Mouse (Mus musculus): ENCODE measurements at regions not wholly inside any gene's neighbourhood (a gene's known extent, or its start where the extent isn't known, plus 50 kb on each side); places are given as distances from the start of the nearest gene placed in this dataset.

DNA sequence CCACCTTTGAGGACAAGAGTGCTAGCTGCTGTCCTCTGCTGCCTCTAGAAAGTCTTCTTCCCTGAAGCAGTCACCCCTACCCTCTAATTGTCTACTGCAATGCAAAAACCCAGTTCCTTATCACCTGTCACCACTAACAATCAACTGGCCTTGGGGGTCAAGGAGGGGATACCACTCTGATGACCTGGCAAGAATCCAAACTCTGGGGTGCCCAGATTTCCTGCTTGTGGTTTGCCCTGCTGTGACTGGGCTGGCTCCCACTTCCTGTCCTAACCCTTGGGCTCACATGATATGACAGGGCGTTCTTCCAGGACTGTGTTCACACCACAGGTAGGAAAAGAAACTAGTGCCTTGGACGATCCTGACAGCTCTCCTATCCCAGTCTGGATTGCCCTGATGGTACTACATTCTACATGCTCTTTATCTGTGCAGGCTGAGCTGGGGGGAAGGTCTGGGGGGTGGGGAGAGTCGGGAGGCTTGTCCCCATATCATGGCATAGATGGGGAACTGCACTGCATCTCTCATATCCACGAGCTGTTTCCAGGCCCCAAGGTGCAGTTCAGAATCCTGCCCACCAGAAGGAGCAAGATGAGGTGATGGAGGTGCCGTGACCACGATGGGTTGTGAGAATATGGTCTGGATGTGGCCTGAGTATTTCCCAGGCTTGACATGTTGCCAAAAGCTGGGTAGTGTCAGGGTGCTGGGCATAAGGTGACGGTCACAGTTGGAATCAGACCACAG lies 81.0 kb downstream of the Maf start:
- H3K27me3 ChIP-seq (replicated peaks): no peaks in the 10 kb centered on the region
- H3K36me3 ChIP-seq: no peaks in the 10 kb centered on the region
- WGBS: 79% methylated on average over 7 of the region's 7 CpGs
- no peak for ATAC-seq (ENCODE audit: insufficient read depth, low FRiP score, low read depth)
- no peaks in the 10 kb centered on the region for H3K4me1 ChIP-seq
- no peak overlapping the region for H3K4me2 ChIP-seq
- no peak overlapping the region for H3K4me3 ChIP-seq (replicated peaks)
- H3K9ac ChIP-seq: no peak overlapping the region
- no peak overlapping the region for H3K27ac ChIP-seq
- H3K9me3 ChIP-seq: no peaks in the 10 kb centered on the region

DNA sequence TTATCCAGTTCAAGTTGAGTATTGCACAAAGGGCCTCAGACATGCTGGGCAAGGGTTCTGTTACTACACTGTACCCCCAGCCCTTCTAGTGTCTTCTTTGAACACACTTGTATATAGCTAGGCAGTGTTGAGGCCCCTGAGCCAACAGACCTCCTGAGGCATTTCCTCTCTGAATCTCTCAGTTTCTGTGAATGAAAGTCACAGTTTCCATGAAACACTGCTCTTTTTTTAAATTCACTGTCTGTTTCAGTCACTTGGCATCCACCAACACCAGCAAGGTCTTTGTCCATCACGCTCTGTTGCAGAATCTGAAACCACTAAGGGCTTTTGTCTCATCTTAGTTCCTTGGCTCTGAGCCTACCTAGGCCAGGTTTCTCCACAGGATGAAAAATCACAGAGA lies 82.5 kb downstream of the Maf start:
- H3K27ac ChIP-seq: no peak overlapping the region
- 85% methylated on average over 1 of the region's 1 CpGs for WGBS
- no peaks in the 10 kb centered on the region for H3K36me3 ChIP-seq
- H3K9me3 ChIP-seq: no peaks in the 10 kb centered on the region
- no peak for ATAC-seq (ENCODE audit: insufficient read depth, low FRiP score, low read depth)
- H3K27me3 ChIP-seq (replicated peaks): no peaks in the 10 kb centered on the region
- no peak overlapping the region for H3K4me2 ChIP-seq
- H3K4me3 ChIP-seq (replicated peaks): no peak overlapping the region
- H3K4me1 ChIP-seq: no peaks in the 10 kb centered on the region
- no peak overlapping the region for H3K9ac ChIP-seq

DNA sequence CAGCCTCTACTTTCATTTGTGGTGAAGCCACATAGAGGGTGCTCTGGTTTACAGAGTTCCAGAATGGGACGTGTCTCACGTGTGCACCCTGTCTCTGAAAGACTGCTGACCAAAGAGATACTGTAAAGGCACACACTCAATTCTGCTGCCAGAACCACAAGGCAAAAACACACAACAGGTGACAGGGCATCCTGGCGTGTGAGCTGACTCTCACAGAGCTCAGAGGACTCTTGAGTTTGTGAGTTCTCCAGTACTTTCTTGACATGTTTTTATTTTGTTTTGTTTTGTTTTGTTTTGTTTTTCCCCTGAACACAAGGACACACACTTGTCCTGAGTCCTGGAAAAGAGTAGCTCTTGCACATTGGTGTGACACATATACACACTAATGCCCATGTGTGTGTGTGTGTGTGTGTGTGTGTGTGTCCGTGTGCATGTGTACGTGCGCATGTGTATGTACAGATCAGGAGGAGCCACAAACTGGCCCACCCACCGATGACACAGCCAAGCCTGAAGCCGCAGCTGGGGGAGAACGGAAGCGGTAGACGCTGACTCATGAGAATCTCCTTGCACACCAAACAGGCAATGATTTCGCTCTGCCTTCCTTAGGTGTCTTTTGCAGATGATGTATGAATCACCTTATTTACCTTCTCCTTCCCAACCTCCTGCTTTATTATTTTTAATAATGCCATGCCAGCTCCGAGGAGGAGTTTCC lies 89.4 kb downstream of the Maf start:
- WGBS: 64% methylated on average over 13 of the region's 13 CpGs
- H3K27ac ChIP-seq: no peak overlapping the region

DNA sequence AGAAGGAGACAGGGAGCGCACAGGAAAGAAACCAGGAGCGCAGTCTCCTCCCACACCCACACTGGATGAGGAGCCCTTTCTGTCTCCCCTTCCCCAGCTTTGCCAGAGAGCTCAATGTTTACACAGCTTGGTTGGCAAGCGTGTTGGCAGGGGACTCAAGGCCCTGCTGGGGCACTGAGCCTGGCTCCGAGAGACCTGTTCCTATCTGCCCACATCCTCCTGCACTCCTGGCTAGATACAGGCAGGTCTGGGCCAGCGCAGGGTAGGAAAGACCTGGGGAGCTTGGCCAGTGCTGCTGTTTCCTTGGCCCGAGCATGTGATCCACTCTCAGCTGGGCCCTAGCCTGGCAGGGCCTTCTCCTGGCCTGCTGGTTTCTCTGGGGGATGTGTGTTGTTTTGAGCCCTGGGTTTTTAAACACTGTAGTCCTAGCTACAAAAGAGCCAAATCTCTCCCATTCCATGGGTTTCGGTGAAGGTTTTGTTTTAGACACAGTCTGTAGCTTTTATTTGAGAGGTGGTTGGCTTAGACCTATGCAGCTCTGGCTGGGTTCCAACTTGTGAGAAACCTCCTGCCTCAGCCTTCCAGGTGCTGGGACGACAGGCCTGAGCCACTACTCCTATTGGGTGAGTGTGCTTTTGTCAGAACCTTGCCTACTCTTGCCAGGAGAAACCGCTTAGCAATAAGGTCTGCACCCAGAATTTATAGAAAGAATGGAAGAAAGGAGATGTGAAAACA lies 90.6 kb downstream of the Maf start:
- Histone ChIP-seq H3K36me3 (no peaks in the 10 kb centered on the region), H3K4me3 (replicated peaks) (no peak overlapping the region), H3K9me3 (no peaks in the 10 kb centered on the region), H3K4me1 (no peaks in the 10 kb centered on the region), H3K4me2 (no peak overlapping the region), H3K27me3 (replicated peaks) (no peaks in the 10 kb centered on the region), H3K9ac (no peak overlapping the region), H3K27ac (no peak overlapping the region)
- 78% methylated on average over 9 of the region's 9 CpGs for whole genome bisulfite sequencing
- ATAC-seq (ENCODE audit: insufficient read depth, low FRiP score, low read depth): no peak

More for the DNA sequence above, 89.4 kb downstream of the Maf start:
- ATAC-seq (ENCODE audit: insufficient read depth, low FRiP score, low read depth): 0 out of 2 replicates have a peak, but pooled peaks have one; percentile 18
- H3K9ac ChIP-seq: no peak overlapping the region
- H3K4me1 ChIP-seq: no peaks in the 10 kb centered on the region
- no peaks in the 10 kb centered on the region for H3K27me3 ChIP-seq (replicated peaks)
- H3K4me2 ChIP-seq: no peak overlapping the region
- H3K9me3 ChIP-seq: no peaks in the 10 kb centered on the region
- H3K4me3 ChIP-seq (replicated peaks): no peak overlapping the region
- H3K36me3 ChIP-seq: no peaks in the 10 kb centered on the region

DNA sequence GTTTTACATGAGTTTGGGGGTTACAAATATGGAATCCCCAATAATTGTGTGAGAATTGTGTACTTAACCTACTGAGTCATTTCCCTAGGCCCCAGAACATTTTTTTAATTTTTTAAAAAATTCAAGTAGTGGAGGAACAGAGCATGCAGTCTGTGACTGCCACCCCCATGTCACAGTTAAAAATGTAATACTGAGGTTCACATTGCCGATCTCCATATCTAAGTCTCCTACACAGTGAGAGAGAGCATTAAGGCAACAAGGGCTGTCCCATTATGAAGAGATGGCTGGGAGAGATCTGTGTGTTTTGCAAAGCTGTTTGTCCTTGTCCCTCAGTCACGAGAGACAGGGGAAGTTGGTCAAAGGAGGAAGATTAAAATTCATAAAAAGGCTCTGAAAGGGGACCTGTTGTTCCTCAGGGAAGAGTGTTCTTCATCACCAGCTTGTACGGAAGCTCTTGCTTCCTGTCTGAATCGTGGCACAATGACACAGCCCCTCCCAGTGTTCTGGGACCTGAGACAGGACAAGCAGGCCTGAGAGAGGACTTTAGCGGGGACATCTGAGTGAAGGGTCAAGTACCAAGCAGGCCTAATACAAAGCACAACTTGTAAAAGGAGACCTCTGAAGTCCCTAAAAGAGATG lies 93.5 kb downstream of the Maf start:
- H3K27ac ChIP-seq: no peak overlapping the region
- no peak for ATAC-seq (ENCODE audit: insufficient read depth, low FRiP score, low read depth)
- H3K4me2 ChIP-seq: no peak overlapping the region
- no peaks in the 10 kb centered on the region for H3K9me3 ChIP-seq
- no peaks in the 10 kb centered on the region for H3K27me3 ChIP-seq (replicated peaks)
- 65% methylated on average over 5 of the region's 5 CpGs for WGBS
- H3K36me3 ChIP-seq: no peaks in the 10 kb centered on the region
- no peak overlapping the region for H3K4me3 ChIP-seq (replicated peaks)
- H3K4me1 ChIP-seq: no peaks in the 10 kb centered on the region
- no peak overlapping the region for H3K9ac ChIP-seq

DNA sequence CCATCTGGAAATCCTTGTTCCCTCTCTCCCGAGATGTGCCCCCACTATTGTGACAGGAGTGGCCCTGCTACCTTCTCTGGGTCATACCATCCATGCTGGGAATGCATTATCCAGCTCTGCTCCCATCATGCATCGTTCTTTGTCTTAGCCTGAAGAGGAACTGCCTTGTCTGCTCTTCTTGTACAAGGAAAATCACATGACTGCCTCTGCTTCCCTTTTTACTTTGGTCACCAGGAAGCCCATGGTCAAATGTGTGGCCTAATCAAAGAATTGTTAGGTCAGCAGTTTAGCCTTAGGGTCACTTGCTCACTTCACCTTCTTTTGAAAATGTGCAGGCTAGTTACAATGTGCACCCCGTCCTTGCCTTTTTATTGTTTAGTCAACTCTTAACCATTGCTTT lies 95.5 kb downstream of the Maf start:
- no peak overlapping the region for H3K4me3 ChIP-seq (replicated peaks)
- ATAC-seq (ENCODE audit: insufficient read depth, low FRiP score, low read depth): no peak
- H3K4me1 ChIP-seq: no peaks in the 10 kb centered on the region
- H3K4me2 ChIP-seq: no peak overlapping the region
- 80% methylated on average over 3 of the region's 3 CpGs for WGBS
- no peaks in the 10 kb centered on the region for H3K9me3 ChIP-seq
- no peaks in the 10 kb centered on the region for H3K36me3 ChIP-seq
- no peak overlapping the region for H3K27ac ChIP-seq
- no peak overlapping the region for H3K9ac ChIP-seq
- no peaks in the 10 kb centered on the region for H3K27me3 ChIP-seq (replicated peaks)

DNA sequence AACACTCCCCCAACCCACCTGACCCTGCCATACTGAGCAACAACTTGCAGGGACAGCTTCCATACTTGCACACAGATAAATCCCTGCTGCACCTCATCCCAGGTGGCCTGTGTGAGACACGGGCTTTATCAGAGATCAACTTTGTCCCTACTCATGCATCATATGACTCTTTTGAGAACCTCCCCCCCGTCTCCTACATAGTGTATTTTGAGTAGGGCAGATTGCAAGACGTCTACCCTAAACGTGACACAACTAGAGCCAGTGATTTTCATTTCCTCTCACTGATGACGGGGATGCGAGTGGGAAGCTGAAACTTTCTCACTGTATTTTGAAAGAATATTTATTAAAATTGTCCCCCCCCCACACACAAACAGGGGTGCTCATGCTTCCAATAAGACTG lies 107.8 kb downstream of the Maf start:
- Histone ChIP-seq H3K36me3 (no peaks in the 10 kb centered on the region), H3K4me3 (replicated peaks) (no peak overlapping the region), H3K4me1 (no peaks in the 10 kb centered on the region), H3K27ac (no peak overlapping the region), H3K27me3 (replicated peaks) (no peaks in the 10 kb centered on the region), H3K9me3 (no peaks in the 10 kb centered on the region), H3K4me2 (no peak overlapping the region), H3K9ac (no peak overlapping the region)
- ATAC-seq (ENCODE audit: insufficient read depth, low FRiP score, low read depth): no peak
- 83% methylated on average over 6 of the region's 6 CpGs for WGBS

DNA sequence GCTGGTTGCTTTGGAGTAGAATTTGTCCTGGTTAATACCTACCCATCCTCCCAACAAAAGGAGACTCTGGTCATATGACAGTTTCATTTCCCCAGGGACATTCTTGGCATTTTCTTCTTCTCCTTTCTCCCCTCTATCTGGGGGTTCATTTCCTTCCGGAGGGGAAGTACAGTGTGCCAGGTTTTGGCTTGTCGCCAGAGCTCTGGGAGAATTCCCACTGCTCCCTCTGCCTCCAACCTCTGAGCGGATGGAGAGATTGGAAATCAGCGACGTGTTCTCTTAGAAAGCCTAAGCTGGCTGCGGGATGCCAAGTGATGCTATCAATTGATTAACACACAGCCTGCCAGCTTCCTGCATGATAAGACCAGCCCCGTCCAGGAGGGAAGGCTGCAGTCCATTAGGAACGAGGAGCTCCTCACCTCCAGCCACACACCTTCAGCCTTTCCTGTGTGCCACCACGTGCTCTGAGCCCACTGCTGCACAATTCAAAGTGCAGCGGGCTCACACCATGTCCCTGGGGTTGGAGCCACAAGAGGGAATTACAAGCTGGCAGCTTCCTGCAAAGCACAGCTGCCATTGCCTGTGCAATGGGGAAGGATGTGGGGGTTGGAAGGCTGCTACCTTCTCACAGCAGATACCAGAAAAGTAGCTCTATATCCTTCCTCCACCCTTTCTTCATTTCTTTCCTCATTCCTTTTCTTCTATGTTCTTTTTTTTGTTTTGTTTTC lies 110.2 kb downstream of the Maf start:
- WGBS: 50% methylated on average over 10 of the region's 10 CpGs
- Histone ChIP-seq H3K27ac (no peak overlapping the region), H3K36me3 (no peaks in the 10 kb centered on the region), H3K4me3 (replicated peaks) (no peak overlapping the region), H3K9me3 (no peaks in the 10 kb centered on the region), H3K4me2 (no peak overlapping the region), H3K4me1 (no peaks in the 10 kb centered on the region), H3K9ac (no peak overlapping the region), H3K27me3 (replicated peaks) (no peaks in the 10 kb centered on the region)
- ATAC-seq (ENCODE audit: insufficient read depth, low FRiP score, low read depth): no peak

DNA sequence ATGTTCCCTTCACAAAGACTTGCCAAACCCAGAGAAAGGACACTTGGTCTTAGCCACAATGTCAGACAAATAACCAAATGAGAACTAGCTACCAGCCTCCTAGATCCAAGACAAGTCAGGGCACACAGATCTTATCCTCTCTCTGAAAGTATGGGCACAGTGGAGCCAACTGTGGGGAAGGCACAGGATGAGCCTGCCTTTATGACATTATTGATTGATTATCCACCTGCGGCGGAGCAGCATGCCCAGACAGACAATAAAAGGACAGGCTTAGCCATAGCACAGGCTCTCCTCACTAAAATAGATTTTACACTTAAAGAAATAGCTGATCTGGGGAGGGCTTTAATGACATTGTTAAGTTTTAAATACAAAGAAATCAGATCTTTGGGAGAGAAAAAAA lies 117.9 kb downstream of the Maf start:
- no peak for ATAC-seq (ENCODE audit: insufficient read depth, low FRiP score, low read depth)
- Histone ChIP-seq H3K27me3 (replicated peaks) (no peaks in the 10 kb centered on the region), H3K4me3 (replicated peaks) (no peak overlapping the region), H3K9me3 (no peaks in the 10 kb centered on the region), H3K9ac (no peak overlapping the region), H3K36me3 (no peaks in the 10 kb centered on the region), H3K4me2 (no peak overlapping the region), H3K4me1 (no peaks in the 10 kb centered on the region), H3K27ac (no peak overlapping the region)
- 57% methylated on average over 2 of the region's 2 CpGs for WGBS

DNA sequence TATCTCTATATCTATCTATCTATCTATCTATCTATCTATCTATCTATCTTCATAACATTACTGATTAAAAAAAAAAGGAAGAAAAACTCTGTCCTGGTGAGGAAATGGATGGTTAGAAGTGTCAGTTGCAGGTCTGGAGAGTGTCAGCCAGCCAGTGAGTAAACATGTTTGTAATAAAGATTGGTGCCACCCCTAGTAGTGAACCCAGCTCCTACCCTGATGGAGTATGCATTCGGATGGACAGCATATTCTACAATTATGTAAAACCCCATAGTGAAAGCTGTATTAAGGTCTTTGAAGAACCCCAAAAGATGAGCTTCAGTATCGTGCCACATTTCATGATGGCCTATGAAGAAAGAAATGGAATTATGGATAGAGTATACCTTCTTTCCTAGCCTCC lies 118.5 kb downstream of the Maf start:
- Histone ChIP-seq H3K4me1 (no peaks in the 10 kb centered on the region), H3K4me2 (no peak overlapping the region), H3K4me3 (replicated peaks) (no peak overlapping the region), H3K36me3 (no peaks in the 10 kb centered on the region), H3K27ac (no peak overlapping the region), H3K9me3 (no peaks in the 10 kb centered on the region), H3K9ac (no peak overlapping the region), H3K27me3 (replicated peaks) (no peaks in the 10 kb centered on the region)
- 92% methylated on average over 2 of the region's 2 CpGs for WGBS
- no peak for ATAC-seq (ENCODE audit: insufficient read depth, low FRiP score, low read depth)

DNA sequence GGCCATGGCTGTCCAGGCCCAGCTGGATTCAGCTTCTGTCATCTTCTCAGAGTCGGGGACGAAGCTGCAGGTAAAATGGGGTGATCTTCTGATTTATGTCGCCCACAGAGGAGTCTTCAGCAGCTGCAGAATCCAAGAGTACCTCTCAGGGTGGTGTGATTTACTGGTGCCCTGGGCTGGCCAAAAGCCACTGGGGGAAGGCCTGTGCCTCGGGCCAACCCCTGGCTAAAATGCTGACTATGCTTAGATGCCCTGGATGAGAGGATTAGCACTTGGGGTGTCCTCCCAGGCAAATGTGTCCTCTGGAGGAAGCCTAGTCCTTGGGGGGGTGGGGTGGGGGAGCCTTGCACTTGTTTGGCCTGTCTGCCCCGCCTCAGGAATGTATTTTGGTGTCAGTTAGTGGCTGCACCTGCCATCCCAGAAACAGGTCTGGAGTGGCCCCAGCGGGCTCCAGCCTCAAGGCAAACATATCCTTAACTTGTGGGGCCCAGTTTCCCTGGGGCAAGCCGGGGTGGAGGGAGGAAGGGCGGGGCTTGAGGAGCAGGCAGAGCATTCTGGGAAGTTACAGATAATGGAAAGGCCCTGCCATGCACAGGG lies 123.2 kb downstream of the Maf start:
- H3K9me3 ChIP-seq: no peaks in the 10 kb centered on the region
- no peak overlapping the region for H3K9ac ChIP-seq
- H3K4me2 ChIP-seq: no peak overlapping the region
- H3K4me3 ChIP-seq (replicated peaks): no peak overlapping the region
- WGBS: 76% methylated on average over 8 of the region's 8 CpGs
- ATAC-seq (ENCODE audit: insufficient read depth, low FRiP score, low read depth): no peak
- H3K36me3 ChIP-seq: no peaks in the 10 kb centered on the region
- no peak overlapping the region for H3K27ac ChIP-seq
- no peaks in the 10 kb centered on the region for H3K4me1 ChIP-seq
- no peaks in the 10 kb centered on the region for H3K27me3 ChIP-seq (replicated peaks)
